Mouse (Mus musculus) cerebellum, adult 18-20 months (tissue): Measurements from ENCODE around the gene Gm10696.
"Not testable (repeated sequence)": the region's sequence is repeated elsewhere in the genome, so short reads cannot be mapped to it uniquely, and the experiment has no call there.

Source experiments
- DNase-seq, 2 experiments: peaks; one replicate each; pipeline ENCODE4 v3.0.0; 2021

The Gm10696 gene

DNA sequence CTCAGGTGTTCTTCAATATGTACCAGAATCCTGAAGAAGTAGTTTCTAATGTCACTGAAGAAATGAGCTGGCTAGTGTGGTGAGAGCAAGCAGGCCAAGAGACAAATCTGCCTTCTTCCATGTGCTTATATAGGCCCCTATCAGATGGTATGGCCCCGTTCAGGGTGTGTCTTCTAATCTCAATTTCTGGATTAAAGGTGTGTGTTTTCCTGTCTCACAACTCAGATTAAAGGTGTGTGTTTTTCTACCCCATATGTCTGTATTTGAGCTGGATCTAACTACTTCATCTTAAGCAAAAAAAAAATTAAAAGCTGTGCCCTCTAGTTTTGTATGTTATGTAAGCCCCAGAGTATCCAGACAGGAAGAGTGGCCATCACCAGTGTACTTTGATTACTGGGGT is at the start of gene Gm10696:
Gene Gm10696 (minus strand): TSS at position 101 of the 400 bp plus-strand sequence.
- DNase-seq = not testable (repeated sequence)

DNA sequence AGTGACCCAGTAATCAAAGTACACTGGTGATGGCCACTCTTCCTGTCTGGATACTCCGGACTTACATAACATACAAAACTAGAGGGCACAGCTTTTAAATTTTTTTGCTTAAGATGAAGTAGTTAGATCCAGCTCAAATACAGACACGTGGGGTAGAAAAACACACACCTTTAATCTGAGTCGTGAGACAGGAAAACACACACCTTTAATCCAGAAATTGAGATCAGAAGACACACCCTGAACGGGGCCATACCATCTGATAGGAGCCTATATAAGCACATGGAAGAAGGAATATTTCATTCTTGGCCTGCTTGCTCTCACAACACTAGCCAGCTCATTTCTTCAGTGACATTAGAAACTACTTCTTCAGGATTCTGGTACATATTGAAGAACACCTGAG is 18.4 kb upstream of the Gm10696 start, which contains the start of gene Gm5286:
Gene Gm5286 (plus strand): TSS at position 301 of the 400 bp plus-strand sequence.
- DNase-seq = not testable (repeated sequence)

DNA sequence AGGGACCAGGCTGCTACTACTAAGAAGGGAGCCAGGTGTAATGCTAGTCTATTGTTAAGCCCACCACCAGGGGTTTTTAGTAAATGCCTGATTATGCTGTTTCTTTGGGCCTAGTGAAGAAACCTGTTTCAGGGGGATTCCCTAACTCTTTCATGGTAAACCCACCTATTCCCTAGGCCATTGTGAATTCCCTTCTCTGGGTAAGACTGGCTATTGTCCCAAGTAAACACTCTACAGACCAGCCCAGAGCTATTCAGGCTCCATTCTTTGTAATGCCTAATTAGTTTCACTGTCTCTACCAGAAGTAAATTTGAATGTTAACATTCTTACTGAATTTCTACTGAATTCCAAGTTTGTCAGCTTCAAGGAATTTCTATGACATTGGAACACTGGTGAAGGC is 10.6 kb downstream of the Gm10696 start:
- DNase-seq = not testable (repeated sequence)
